Mouse (Mus musculus): Measurements from ENCODE around the gene Mmp15. TPM values are rescaled to one million over a fixed set of nuclear protein-coding genes. Genes with fewer than 3 reads are reported as not detected.

Gene Mmp15
- polyA plus RNA-seq (2015; fragmentation: Nextera tagmentation; extraction: Ambion mirVana) = 35.2 and 42.8 TPM in 2 replicates

GRCm38 (mm10) chr8:95352151-95352870 is at the start of gene Mmp15:
TSS of gene Mmp15 (plus strand) at chr8:95352268.
- H3K4me1 ChIP-seq (replicated peaks) = peaks cover 72% of the 10 kb centered on the region
- peak within 1 kb of the TSS; percentile 97 for H3K27ac ChIP-seq
- WGBS = under 1% methylated on average over 80 of the region's 80 CpGs
- H3K9ac ChIP-seq = peak within 1 kb of the TSS; percentile 97
- peak within 1 kb of the TSS; percentile 90 for H3K4me3 ChIP-seq
- no peaks in the 10 kb centered on the region for H3K9me3 ChIP-seq (replicated peaks)
- H3K27me3 ChIP-seq = no peaks in the 10 kb centered on the region
- H3K36me3 ChIP-seq = no peaks in the 10 kb centered on the region
- H3K4me2 ChIP-seq = peak within 1 kb of the TSS; percentile 89
- peak; percentile 75 for ATAC-seq (replicated peaks; ENCODE audit: insufficient number of reproducible peaks, insufficient read depth, low FRiP score, low read depth)

DNA sequence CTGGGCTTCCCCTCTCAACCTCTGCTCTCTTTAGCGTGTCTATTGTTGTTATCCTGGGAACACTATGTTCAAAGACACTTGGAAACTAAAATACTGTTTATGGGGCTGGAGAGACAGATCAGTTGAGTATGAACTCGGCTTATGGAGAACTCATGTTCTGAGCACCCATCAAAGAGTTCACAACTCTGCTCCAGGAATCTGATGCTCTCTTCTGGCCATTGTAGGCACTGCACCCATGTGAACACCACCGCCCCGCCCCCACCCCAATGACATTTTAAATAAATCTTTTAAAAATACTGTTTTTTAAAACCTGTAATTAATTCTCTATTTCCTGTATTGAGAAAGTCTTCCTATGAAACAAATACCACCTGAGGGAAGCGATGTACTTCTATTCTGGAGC is 49.7 kb upstream of the Mmp15 start:
- WGBS = 14% methylated on average over 5 of the region's 5 CpGs
- H3K36me3 ChIP-seq = no peaks in the 10 kb centered on the region
- ATAC-seq (replicated peaks; ENCODE audit: insufficient number of reproducible peaks, insufficient read depth, low FRiP score, low read depth) = no peak
- H3K27ac ChIP-seq = no peak overlapping the region
- H3K9ac ChIP-seq = no peak overlapping the region
- no peak overlapping the region for H3K4me2 ChIP-seq
- H3K9me3 ChIP-seq (replicated peaks) = no peaks in the 10 kb centered on the region
- H3K4me1 ChIP-seq (replicated peaks) = 0 out of 2 replicates have a peak, but pooled peaks cover 5% of the 10 kb centered on the region
- no peaks in the 10 kb centered on the region for H3K27me3 ChIP-seq
- H3K4me3 ChIP-seq = no peak overlapping the region

DNA sequence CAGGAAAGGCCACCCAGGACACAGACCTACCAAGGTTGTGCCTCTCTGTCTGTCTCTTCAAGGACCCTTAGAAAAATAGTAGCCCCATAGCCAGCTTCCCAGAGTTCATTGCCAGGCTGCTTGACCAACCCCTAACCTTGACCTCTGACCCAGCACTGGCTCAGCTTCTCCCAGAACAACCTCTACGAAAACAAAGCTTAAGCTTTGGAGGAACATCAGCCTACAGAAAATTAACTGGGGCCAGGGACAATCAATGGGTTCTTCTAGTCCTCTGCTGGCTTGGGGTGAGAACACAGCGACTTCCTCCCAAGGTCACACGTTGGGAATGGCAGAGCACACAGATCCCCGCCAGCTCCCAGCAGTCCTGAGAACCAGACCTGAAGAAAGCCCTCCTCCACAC is 46.5 kb upstream of the Mmp15 start:
- Histone ChIP-seq H3K9me3 (replicated peaks) (no peaks in the 10 kb centered on the region), H3K36me3 (no peaks in the 10 kb centered on the region), H3K4me1 (replicated peaks) (peaks cover 10% of the 10 kb centered on the region), H3K9ac (no peak overlapping the region), H3K4me2 (no peak overlapping the region), H3K4me3 (no peak overlapping the region), H3K27ac (no peak overlapping the region), H3K27me3 (no peaks in the 10 kb centered on the region)
- ATAC-seq (replicated peaks; ENCODE audit: insufficient number of reproducible peaks, insufficient read depth, low FRiP score, low read depth) = no peak
- WGBS = 60% methylated on average over 4 of the region's 4 CpGs

DNA sequence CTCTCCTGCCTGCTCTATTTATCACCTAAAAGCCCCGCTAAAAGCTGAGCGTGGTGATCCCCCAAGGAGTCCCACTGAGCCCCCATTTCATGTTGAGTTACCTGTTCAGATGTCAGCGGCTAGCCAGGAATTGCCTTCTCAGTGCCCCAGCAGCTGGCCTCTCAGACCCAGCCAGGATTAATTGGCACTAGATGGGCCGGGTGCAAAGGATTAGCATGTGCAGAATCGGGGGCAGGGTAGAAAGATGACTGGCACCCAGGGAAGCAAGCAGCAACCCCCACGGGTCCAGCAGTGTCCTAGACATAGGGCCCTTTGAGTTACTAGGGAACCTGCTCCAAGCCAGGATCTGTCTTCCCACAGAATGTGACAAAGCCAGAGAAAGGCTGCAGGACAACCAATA is 45.6 kb upstream of the Mmp15 start, which contains the start of gene Cngb1:
TSS of gene Cngb1 (minus strand) at position 155 of the 400 bp plus-strand sequence.
- Histone ChIP-seq H3K27me3 (no peaks in the 10 kb centered on the region), H3K36me3 (no peaks in the 10 kb centered on the region), H3K9ac (no peak within 1 kb of the TSS), H3K27ac (no peak within 1 kb of the TSS), H3K4me3 (no peak within 1 kb of the TSS), H3K4me1 (replicated peaks) (peaks cover 10% of the 10 kb centered on the region), H3K9me3 (replicated peaks) (no peaks in the 10 kb centered on the region), H3K4me2 (no peak within 1 kb of the TSS)
- no peak for ATAC-seq (replicated peaks; ENCODE audit: insufficient number of reproducible peaks, insufficient read depth, low FRiP score, low read depth)
- 44% methylated on average over 6 of the region's 6 CpGs for WGBS

DNA sequence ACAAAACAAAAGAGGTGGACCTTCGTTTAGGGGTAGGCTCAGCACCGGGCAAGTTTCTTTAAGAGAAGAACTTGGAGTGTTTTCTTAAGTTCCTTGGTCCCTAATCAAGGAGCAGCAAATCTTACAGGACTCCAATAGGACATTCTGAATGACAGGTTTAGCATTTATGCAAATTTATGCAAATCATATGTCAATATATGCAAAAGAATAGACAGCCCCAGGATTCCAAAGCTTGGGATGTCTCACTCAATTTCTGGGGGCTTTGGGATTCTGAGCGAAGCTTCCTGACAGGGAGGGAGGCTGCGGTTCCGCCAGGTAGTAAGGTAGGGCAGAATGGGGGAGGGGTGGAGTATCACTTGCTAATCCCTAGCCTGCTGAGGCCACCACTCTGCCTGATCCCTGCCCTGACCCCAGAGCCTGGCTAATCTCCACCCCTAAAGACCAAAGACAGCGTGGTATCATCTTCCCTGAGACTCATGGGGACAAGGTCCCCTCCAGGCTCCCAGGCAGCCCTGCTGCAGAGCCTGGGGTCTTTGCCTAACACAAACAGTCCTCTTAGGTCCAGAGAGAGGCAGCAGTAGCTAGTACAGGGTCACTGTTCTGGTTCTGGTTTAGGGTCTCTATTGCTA is 41.6 kb upstream of the Mmp15 start, which contains the start of gene Tepp:
TSS of gene Tepp (plus strand) at position 225 of the 629 bp plus-strand sequence.
- 42% methylated on average over 6 of the region's 6 CpGs for WGBS
- Histone ChIP-seq H3K4me2 (no peak within 1 kb of the TSS), H3K9me3 (replicated peaks) (no peaks in the 10 kb centered on the region), H3K27me3 (no peaks in the 10 kb centered on the region), H3K27ac (no peak within 1 kb of the TSS), H3K4me1 (replicated peaks) (peaks cover 5% of the 10 kb centered on the region), H3K9ac (no peak within 1 kb of the TSS), H3K36me3 (no peaks in the 10 kb centered on the region), H3K4me3 (no peak within 1 kb of the TSS)
- no peak for ATAC-seq (replicated peaks; ENCODE audit: insufficient number of reproducible peaks, insufficient read depth, low FRiP score, low read depth)

DNA sequence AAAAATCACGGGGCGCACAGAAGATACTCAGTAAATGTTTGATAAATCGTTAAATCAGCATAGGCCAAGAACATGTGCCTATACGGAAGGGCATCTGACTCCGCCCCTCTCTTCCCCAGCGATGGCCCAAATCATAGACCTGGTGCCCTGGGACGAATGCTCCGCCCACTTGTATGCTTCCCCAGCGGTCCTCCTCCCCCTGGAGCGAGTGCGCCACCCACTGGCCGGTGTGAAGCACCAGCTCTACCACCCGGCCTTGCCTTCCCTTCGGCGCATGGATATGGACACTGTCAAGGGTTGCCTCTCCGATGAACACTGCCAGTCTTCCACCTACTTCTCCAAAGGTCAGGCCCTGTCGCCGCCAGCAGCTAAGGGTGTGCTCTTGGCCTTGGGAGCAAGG is 39.2 kb upstream of the Mmp15 start:
- Histone ChIP-seq H3K9ac (no peak overlapping the region), H3K4me3 (no peak overlapping the region), H3K36me3 (no peaks in the 10 kb centered on the region), H3K27ac (no peak overlapping the region), H3K4me2 (no peak overlapping the region), H3K9me3 (replicated peaks) (no peaks in the 10 kb centered on the region), H3K4me1 (replicated peaks) (peaks cover 5% of the 10 kb centered on the region), H3K27me3 (no peaks in the 10 kb centered on the region)
- WGBS = 65% methylated on average over 18 of the region's 18 CpGs
- no peak for ATAC-seq (replicated peaks; ENCODE audit: insufficient number of reproducible peaks, insufficient read depth, low FRiP score, low read depth)

DNA sequence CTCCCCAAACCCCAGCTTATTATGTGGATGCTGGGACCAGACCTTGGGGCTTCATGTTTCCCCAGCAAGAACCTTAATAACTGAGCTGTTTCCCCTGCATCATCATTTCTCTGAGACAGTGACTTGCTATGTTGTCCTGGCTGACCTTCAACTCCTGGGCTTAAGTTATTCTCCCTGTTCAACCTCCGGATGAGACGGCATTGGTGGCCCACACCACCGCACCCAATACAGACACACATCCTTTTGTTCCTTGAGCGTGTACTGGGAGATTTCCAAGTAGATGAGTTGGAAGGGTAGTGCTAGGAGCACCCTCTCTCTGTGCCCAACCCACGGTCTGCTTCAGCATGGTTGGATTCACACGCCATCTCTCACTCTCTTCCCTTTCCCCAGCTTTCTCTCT is 38.2 kb upstream of the Mmp15 start:
- H3K4me3 ChIP-seq = no peak overlapping the region
- 81% methylated on average over 6 of the region's 6 CpGs for WGBS
- peaks cover 5% of the 10 kb centered on the region for H3K4me1 ChIP-seq (replicated peaks)
- no peak overlapping the region for H3K4me2 ChIP-seq
- no peaks in the 10 kb centered on the region for H3K9me3 ChIP-seq (replicated peaks)
- H3K9ac ChIP-seq = no peak overlapping the region
- H3K27ac ChIP-seq = no peak overlapping the region
- no peaks in the 10 kb centered on the region for H3K36me3 ChIP-seq
- ATAC-seq (replicated peaks; ENCODE audit: insufficient number of reproducible peaks, insufficient read depth, low FRiP score, low read depth) = no peak
- H3K27me3 ChIP-seq = no peaks in the 10 kb centered on the region; the same call in 1 of the 2 replicates

DNA sequence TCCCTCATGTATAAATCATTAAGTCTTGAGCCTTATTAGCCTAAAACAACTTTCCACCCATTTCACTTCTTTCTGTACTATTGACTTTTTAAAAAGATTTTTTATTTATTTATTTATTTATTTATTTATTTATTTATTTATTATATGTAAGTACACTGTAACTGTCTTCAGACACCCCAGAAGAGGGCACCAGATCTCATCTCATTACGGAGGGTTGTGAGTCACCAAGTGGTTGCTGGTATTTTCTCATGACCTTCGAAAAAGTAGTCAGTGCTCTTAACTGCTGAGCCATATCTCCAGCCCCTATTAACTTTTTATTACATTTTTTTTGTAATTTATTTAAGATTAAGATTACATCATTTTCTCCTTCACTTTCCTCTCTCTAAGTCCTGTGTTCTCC is 37.4 kb upstream of the Mmp15 start:
- Histone ChIP-seq H3K36me3 (no peaks in the 10 kb centered on the region), H3K4me1 (replicated peaks) (no peaks in the 10 kb centered on the region; the same call in 1 of the 2 replicates), H3K4me2 (no peak overlapping the region), H3K27ac (no peak overlapping the region), H3K9ac (no peak overlapping the region), H3K9me3 (replicated peaks) (no peaks in the 10 kb centered on the region), H3K4me3 (no peak overlapping the region), H3K27me3 (peaks cover 5% of the 10 kb centered on the region)
- 59% methylated on average over 2 of the region's 2 CpGs for WGBS
- ATAC-seq (replicated peaks; ENCODE audit: insufficient number of reproducible peaks, insufficient read depth, low FRiP score, low read depth) = no peak

- H3K36me3 ChIP-seq = no peaks in the 10 kb centered on the region
- H3K27me3 ChIP-seq = peaks cover 9% of the 10 kb centered on the region
- no peak overlapping the region for H3K4me3 ChIP-seq
- H3K4me1 ChIP-seq (replicated peaks) = peaks cover 6% of the 10 kb centered on the region
- no peak for ATAC-seq (replicated peaks; ENCODE audit: insufficient number of reproducible peaks, insufficient read depth, low FRiP score, low read depth)
- H3K4me2 ChIP-seq = no peak overlapping the region
- WGBS = 94% methylated on average over 1 of the region's 1 CpGs
- no peak overlapping the region for H3K9ac ChIP-seq
- H3K27ac ChIP-seq = no peak overlapping the region
- no peaks in the 10 kb centered on the region for H3K9me3 ChIP-seq (replicated peaks)
Measured at GRCm38 (mm10) chr8:95315350-95315749, 36.7 kb upstream of the Mmp15 start.

GRCm38 (mm10) chr8:95320224-95321139 is 31.6 kb upstream of the Mmp15 start:
- peak; percentile 60 for ATAC-seq (replicated peaks; ENCODE audit: insufficient number of reproducible peaks, insufficient read depth, low FRiP score, low read depth)
- Histone ChIP-seq H3K4me3 (peak overlapping the region; percentile 55), H3K9me3 (replicated peaks) (no peaks in the 10 kb centered on the region), H3K4me1 (replicated peaks) (peaks cover 31% of the 10 kb centered on the region), H3K9ac (peak overlapping the region; percentile 54), H3K27ac (no peak overlapping the region; the same call in 1 of the 2 replicates), H3K36me3 (peaks cover 5% of the 10 kb centered on the region; the same call in 1 of the 2 replicates), H3K4me2 (peak overlapping the region; percentile 96), H3K27me3 (peaks cover 9% of the 10 kb centered on the region)
- 3% methylated on average over 41 of the region's 41 CpGs for WGBS

DNA sequence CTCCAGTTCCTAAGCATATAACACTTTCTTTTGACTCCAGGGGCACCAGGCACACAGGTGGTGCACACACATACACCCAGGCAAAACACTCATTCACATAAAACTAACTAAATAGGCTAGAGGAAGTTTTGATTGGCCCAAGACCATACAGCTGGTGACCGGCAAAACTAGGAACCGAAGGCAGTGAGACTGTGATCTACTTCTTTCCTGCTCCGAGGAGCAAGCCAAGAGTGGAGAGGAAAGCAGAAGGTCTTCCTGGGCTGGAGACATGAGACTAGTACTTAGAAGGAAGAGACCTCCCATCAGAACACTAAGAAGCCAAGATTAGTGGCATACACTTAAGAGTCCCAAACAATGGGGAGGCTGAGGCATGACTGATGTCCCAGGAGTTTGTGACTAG is 28.9 kb upstream of the Mmp15 start:
- ATAC-seq (replicated peaks; ENCODE audit: insufficient number of reproducible peaks, insufficient read depth, low FRiP score, low read depth) = no peak
- 63% methylated on average over 3 of the region's 3 CpGs for WGBS
- Histone ChIP-seq H3K9ac (no peak overlapping the region), H3K9me3 (replicated peaks) (no peaks in the 10 kb centered on the region), H3K4me3 (no peak overlapping the region), H3K27ac (no peak overlapping the region), H3K27me3 (peaks cover 9% of the 10 kb centered on the region), H3K4me1 (replicated peaks) (peaks cover 42% of the 10 kb centered on the region), H3K36me3 (peaks cover 32% of the 10 kb centered on the region), H3K4me2 (no peak overlapping the region)

Data from heart, embryonic 15.5 days (tissue).